Mouse (Mus musculus) midbrain, embryonic 11.5 days (tissue): ENCODE measurements at regions not wholly inside any gene's neighbourhood (a gene's known extent, or its start where the extent isn't known, plus 50 kb on each side); places are given as distances from the start of the nearest gene placed in this dataset.
A peak's percentile ranks its signal among the peaks of the same experiment; 100 is the strongest.

ENCODE experiments used
- ATAC-seq: fragments of 200-750 bp; cut with Nextera tagmentation; 2 replicates; pipeline ENCODE4 v1.8.0; 2017; ENCODE audit warnings: moderate TSS enrichment, moderate library complexity; ENCODE audit not compliant: low FRiP score
- DNase-seq: peaks from one replicate; pipeline ENCODE4 v3.0.0; 2015; ENCODE audit warnings: low spot score; ENCODE audit errors: missing footprints
- H3K27ac ChIP-seq: fragments of 300-500 bp; sonication (generic); 2 replicates; pipeline ENCODE4 v1.5.1; 2014; ENCODE audit warnings: low read depth, low read length
- H3K27me3 ChIP-seq: fragments of 300-500 bp; sonication (generic); 2 replicates; pipeline ENCODE4 v1.6.1; 2014; ENCODE audit warnings: mild to moderate bottlenecking, low read length, moderate library complexity, mixed read lengths; ENCODE audit not compliant: control insufficient read depth, insufficient read depth
- H3K36me3 ChIP-seq: fragments of 300-500 bp; sonication (generic); 2 replicates; pipeline ENCODE4 v1.6.1; 2014; ENCODE audit warnings: mild to moderate bottlenecking, low read length, moderate library complexity, mixed read lengths; ENCODE audit not compliant: control insufficient read depth, insufficient read depth
- H3K4me1 ChIP-seq: fragments of 300-500 bp; sonication (generic); 2 replicates; pipeline ENCODE4 v1.6.1; 2014; ENCODE audit warnings: low read length; ENCODE audit not compliant: control insufficient read depth, insufficient read depth
- H3K4me2 ChIP-seq: fragments of 300-500 bp; sonication (generic); 2 replicates; pipeline ENCODE4 v1.6.1; 2014; ENCODE audit warnings: mild to moderate bottlenecking, moderate library complexity
- H3K4me3 ChIP-seq: fragments of 300-500 bp; sonication (generic); 2 replicates; pipeline ENCODE4 v1.5.1; 2014; ENCODE audit warnings: low read depth, low read length
- H3K9ac ChIP-seq: fragments of 300-500 bp; sonication (generic); 2 replicates; pipeline ENCODE4 v1.6.1; 2014; ENCODE audit warnings: low read length
- H3K9me3 ChIP-seq: fragments of 300-500 bp; sonication (generic); 2 replicates; pipeline ENCODE4 v1.6.1; 2016; ENCODE audit warnings: low read length; ENCODE audit not compliant: control insufficient read depth
- WGBS: fragments of 180-500 bp; shearing (Covaris S2); extraction: QIAGEN DNeasy Blood & Tissue Kit; methylation state at CpG from one replicate; pipeline ENCODE4 v1.1.7; 2014; 5-methylcytosine and 5-hydroxymethylcytosine counted together

- no peak for DNase-seq
- no peak for ATAC-seq
- WGBS, result 78% methylated on average over 2 of the region's 2 CpGs
Measured at GRCm38 (mm10) chr1:57032407-57032806, 54.0 kb upstream of the Satb2 start.

DNA sequence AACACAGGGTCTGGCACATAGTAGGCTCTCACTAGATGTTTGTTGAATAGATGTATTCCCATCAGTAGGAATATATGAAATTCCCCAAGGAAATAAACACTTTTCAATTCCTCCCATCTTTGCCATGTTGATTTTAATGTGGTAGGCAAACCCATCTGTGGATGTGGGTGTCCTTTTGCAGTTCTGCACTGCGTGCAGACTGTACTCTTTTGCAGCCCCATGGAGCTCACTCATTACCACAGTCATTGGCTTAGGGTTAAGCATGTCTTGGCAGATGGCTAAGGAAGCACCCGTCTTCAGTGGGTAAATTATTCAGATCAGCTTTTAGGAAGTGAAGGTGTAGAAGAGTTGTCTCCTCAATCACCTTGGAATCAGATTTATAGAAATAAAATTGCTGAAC is 54.8 kb upstream of the Satb2 start:
- Histone ChIP-seq H3K27me3 (no peaks in the 10 kb centered on the region), H3K36me3 (no peaks in the 10 kb centered on the region), H3K4me3 (no peak overlapping the region), H3K4me1 (no peaks in the 10 kb centered on the region), H3K4me2 (no peak overlapping the region), H3K27ac (no peak overlapping the region), H3K9me3 (no peaks in the 10 kb centered on the region), H3K9ac (no peak overlapping the region)
- 85% methylated on average over 2 of the region's 2 CpGs for WGBS
- DNase-seq (no peak), ATAC-seq (no peak)

More at GRCm38 (mm10) chr1:57032407-57032806, 54.0 kb upstream of the Satb2 start:
- Histone ChIP-seq H3K27ac (no peak overlapping the region), H3K4me1 (no peaks in the 10 kb centered on the region), H3K9ac (no peak overlapping the region), H3K27me3 (no peaks in the 10 kb centered on the region), H3K4me3 (no peak overlapping the region), H3K9me3 (no peaks in the 10 kb centered on the region), H3K4me2 (no peak overlapping the region), H3K36me3 (no peaks in the 10 kb centered on the region)

DNA sequence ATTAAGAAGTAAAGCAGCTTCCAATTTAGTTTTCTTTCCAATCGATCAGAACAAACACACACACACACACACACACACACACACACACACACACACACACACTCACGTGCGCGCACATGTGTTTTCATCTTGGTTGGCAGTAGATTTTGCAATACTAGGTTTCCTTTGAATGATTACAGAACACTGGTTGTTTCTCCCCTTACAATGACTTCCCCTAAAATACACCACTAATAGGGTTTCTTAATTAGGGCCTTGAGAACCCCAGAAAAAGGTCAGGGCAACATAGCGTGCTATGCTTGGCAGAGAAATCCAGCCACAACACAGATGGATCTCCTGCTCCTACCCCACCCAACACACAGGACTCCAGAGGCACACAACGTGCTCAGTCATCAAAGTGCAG is 56.0 kb upstream of the Satb2 start:
- Histone ChIP-seq H3K4me1 (no peaks in the 10 kb centered on the region), H3K27me3 (no peaks in the 10 kb centered on the region), H3K36me3 (no peaks in the 10 kb centered on the region), H3K4me2 (no peak overlapping the region), H3K9me3 (no peaks in the 10 kb centered on the region), H3K9ac (no peak overlapping the region), H3K27ac (no peak overlapping the region), H3K4me3 (no peak overlapping the region)
- WGBS, result 88% methylated on average over 6 of the region's 6 CpGs
- DNase-seq, result no peak
- no peak for ATAC-seq

- no peak overlapping the region for H3K4me3 ChIP-seq
- H3K9me3 ChIP-seq, result no peaks in the 10 kb centered on the region
- no peaks in the 10 kb centered on the region for H3K4me1 ChIP-seq
- no peak for ATAC-seq
- no peaks in the 10 kb centered on the region for H3K27me3 ChIP-seq
- 90% methylated on average over 3 of the region's 3 CpGs for whole genome bisulfite sequencing
- H3K9ac ChIP-seq, result no peak overlapping the region
- H3K27ac ChIP-seq, result no peak overlapping the region
- no peak for DNase-seq
- H3K36me3 ChIP-seq, result no peaks in the 10 kb centered on the region
- no peak overlapping the region for H3K4me2 ChIP-seq
Measured at GRCm38 (mm10) chr1:57036382-57036781, 57.9 kb upstream of the Satb2 start.

- Histone ChIP-seq H3K9ac (no peak overlapping the region), H3K9me3 (no peaks in the 10 kb centered on the region), H3K27me3 (no peaks in the 10 kb centered on the region), H3K4me3 (no peak overlapping the region), H3K4me2 (no peak overlapping the region), H3K36me3 (no peaks in the 10 kb centered on the region), H3K27ac (no peak overlapping the region), H3K4me1 (no peaks in the 10 kb centered on the region)
- ATAC-seq (no peak), DNase-seq (no peak)
- WGBS, result 65% methylated on average over 8 of the region's 8 CpGs
Measured at GRCm38 (mm10) chr1:57040201-57040600, 61.8 kb upstream of the Satb2 start.

DNA sequence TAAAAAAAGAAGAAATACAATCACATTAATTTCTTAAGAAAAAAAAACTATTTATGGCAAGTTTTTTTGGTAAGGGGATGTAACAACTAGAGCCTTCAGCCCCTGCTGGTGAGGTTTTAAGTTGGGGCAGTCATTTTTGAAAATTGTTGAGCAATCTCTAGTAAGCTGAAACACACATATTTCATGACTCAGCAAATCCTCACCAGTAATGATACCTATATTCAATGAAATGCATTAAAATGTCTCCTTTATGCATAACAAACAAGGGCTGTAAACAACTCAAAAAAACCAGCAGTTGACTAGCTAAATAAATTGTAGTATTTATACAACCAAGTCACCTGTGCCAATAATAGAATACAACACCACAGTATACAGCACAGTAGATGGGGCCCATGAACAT is 63.1 kb upstream of the Satb2 start:
- Histone ChIP-seq H3K4me2 (no peak overlapping the region), H3K4me1 (no peaks in the 10 kb centered on the region), H3K9ac (no peak overlapping the region), H3K27me3 (no peaks in the 10 kb centered on the region), H3K36me3 (no peaks in the 10 kb centered on the region), H3K9me3 (no peaks in the 10 kb centered on the region), H3K4me3 (no peak overlapping the region), H3K27ac (no peak overlapping the region)
- ATAC-seq (no peak), DNase-seq (no peak)

- DNase-seq (no peak), ATAC-seq (no peak)
- Histone ChIP-seq H3K4me3 (no peak overlapping the region), H3K27me3 (peaks cover 11% of the 10 kb centered on the region), H3K4me2 (no peak overlapping the region), H3K9ac (no peak overlapping the region), H3K9me3 (no peaks in the 10 kb centered on the region), H3K4me1 (no peaks in the 10 kb centered on the region), H3K36me3 (no peaks in the 10 kb centered on the region), H3K27ac (no peak overlapping the region)
- WGBS, result 90% methylated on average over 4 of the region's 4 CpGs
Measured at GRCm38 (mm10) chr1:57053836-57054235, 75.4 kb upstream of the Satb2 start.

- DNase-seq (peak; percentile 72), ATAC-seq (no peak)
- H3K27ac ChIP-seq, result no peak overlapping the region
- 87% methylated on average over 9 of the region's 9 CpGs for WGBS
- H3K9me3 ChIP-seq, result no peaks in the 10 kb centered on the region
- H3K36me3 ChIP-seq, result no peaks in the 10 kb centered on the region
- no peak overlapping the region for H3K9ac ChIP-seq
- H3K4me3 ChIP-seq, result no peak overlapping the region
- peaks cover 11% of the 10 kb centered on the region for H3K27me3 ChIP-seq
- H3K4me1 ChIP-seq, result peaks cover 6% of the 10 kb centered on the region
- no peak overlapping the region for H3K4me2 ChIP-seq
Measured at GRCm38 (mm10) chr1:57055976-57056375, 77.5 kb upstream of the Satb2 start.

DNA sequence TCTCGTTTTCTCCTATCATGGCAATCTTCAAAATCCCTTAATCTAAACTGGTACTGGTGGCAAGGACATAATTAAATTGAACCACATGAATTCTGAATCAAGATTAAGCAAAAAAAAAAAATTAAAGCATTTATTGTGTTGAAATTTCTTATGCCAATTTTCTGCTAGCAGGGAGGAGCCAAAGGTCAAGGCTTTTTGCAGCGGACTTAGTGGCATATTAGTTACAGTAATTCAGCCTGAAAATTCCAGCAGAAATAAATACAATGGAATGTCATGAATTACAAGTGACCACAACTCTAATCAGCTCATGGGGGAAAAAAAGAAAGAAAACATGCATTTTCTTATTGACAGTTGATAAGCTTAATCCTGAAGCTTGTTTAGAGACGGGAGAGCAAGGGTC is 80.8 kb upstream of the Satb2 start:
- no peak overlapping the region for H3K4me2 ChIP-seq
- H3K9me3 ChIP-seq, result no peaks in the 10 kb centered on the region
- H3K4me3 ChIP-seq, result no peak overlapping the region
- peaks cover 6% of the 10 kb centered on the region for H3K4me1 ChIP-seq
- no peak overlapping the region for H3K9ac ChIP-seq
- no peak overlapping the region for H3K27ac ChIP-seq
- no peaks in the 10 kb centered on the region for H3K36me3 ChIP-seq
- ATAC-seq (no peak), DNase-seq (peak; percentile 84)
- H3K27me3 ChIP-seq, result peaks cover 20% of the 10 kb centered on the region
- WGBS, result 32% methylated on average over 3 of the region's 3 CpGs

GRCm38 (mm10) chr1:57075221-57075620 is 96.8 kb upstream of the Satb2 start:
- DNase-seq, result no peak
- no peaks in the 10 kb centered on the region for H3K27me3 ChIP-seq
- H3K4me1 ChIP-seq, result no peaks in the 10 kb centered on the region
- no peak overlapping the region for H3K27ac ChIP-seq
- H3K9ac ChIP-seq, result no peak overlapping the region
- ATAC-seq, result no peak
- WGBS, result 83% methylated on average over 3 of the region's 3 CpGs
- H3K4me3 ChIP-seq, result no peak overlapping the region
- no peaks in the 10 kb centered on the region for H3K9me3 ChIP-seq
- no peak overlapping the region for H3K4me2 ChIP-seq
- H3K36me3 ChIP-seq, result no peaks in the 10 kb centered on the region
